Mouse (Mus musculus) intestine, embryonic 16.5 days (tissue): ENCODE results near the gene Mbd5. TPM values are rescaled to one million over a fixed set of nuclear protein-coding genes. Genes with fewer than 3 reads are reported as not detected.

Source experiments
- ATAC-seq: fragments of 200-750 bp; cut with Nextera tagmentation; 2 replicates; pipeline ENCODE4 v1.8.0; 2017; ENCODE audit warnings: moderate TSS enrichment, moderate library complexity
- H3K27ac ChIP-seq: fragments of 300-500 bp; sonication (generic); 2 replicates; pipeline ENCODE4 v1.5.1; 2014; ENCODE audit warnings: mild to moderate bottlenecking, low read length
- H3K27me3 ChIP-seq: fragments of 300-500 bp; sonication (generic); replicated peaks from 2 replicates; pipeline ENCODE4 v1.6.1; 2014; ENCODE audit warnings: low read length, control low read depth, mixed read lengths; ENCODE audit not compliant: control insufficient read depth, insufficient read depth
- H3K36me3 ChIP-seq: fragments of 300-500 bp; sonication (generic); 2 replicates; pipeline ENCODE4 v1.6.1; 2014; ENCODE audit warnings: low read length, control low read depth; ENCODE audit not compliant: control insufficient read depth, insufficient read depth
- H3K4me1 ChIP-seq: fragments of 300-500 bp; sonication (generic); 2 replicates; pipeline ENCODE4 v1.6.1; 2014; ENCODE audit warnings: low read length, control low read depth, mixed read lengths; ENCODE audit not compliant: control insufficient read depth, insufficient read depth
- H3K4me2 ChIP-seq: fragments of 300-500 bp; sonication (generic); 2 replicates; pipeline ENCODE4 v1.6.1; 2014; ENCODE audit warnings: low read depth, low read length, control low read depth
- H3K4me3 ChIP-seq: fragments of 300-500 bp; sonication (generic); 2 replicates; pipeline ENCODE4 v1.5.1; 2014; ENCODE audit warnings: mild to moderate bottlenecking, low read length
- H3K9ac ChIP-seq: fragments of 300-500 bp; sonication (generic); 2 replicates; pipeline ENCODE4 v1.6.1; 2014; ENCODE audit warnings: low read depth, low read length
- H3K9me3 ChIP-seq: fragments of 300-500 bp; sonication (generic); 2 replicates; pipeline ENCODE4 v1.6.1; 2016; ENCODE audit warnings: low read length, control low read depth; ENCODE audit not compliant: control insufficient read depth
- WGBS: fragments of 180-500 bp; shearing (Covaris S2); extraction: QIAGEN DNeasy Blood & Tissue Kit; methylation state at CpG from one replicate; pipeline ENCODE4 v1.1.7; 2014; 5-methylcytosine and 5-hydroxymethylcytosine counted together
- polyA plus RNA-seq: library from polyadenylated mRNA; unstranded; fragments of >200 nt; fragmentation: Nextera tagmentation; extraction: Ambion mirVana; gene quantifications from 2 replicates; pipeline ENCODE4 v1.2.1, GENCODE M21; 2015

Mbd5 gene
- polyA plus RNA-seq, 1 experiment from 2014 or later, result 17.3 TPM

DNA sequence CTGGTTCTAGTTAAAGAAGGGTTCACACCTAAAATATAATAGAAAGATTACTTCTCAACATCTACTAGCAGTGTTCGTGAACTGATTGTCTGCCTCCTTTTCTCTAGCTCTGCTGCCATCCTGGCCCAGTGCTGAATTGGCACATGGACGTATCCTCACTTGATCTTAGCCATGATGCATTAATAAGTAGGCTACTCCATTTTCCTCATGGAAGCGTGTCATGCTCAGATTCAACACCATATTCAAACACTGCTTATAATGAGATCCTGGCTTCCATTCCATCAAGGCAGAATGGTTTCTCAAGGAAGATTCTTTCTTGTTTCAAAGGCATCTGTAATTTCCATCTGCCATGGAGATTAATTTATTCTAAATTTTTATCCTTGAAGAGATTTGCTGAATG is 260.0 kb downstream of the Mbd5 start:
- Histone ChIP-seq H3K4me1 (no peaks in the 10 kb centered on the region), H3K4me2 (no peak overlapping the region), H3K9me3 (no peaks in the 10 kb centered on the region), H3K36me3 (no peaks in the 10 kb centered on the region), H3K27ac (no peak overlapping the region), H3K9ac (no peak overlapping the region), H3K27me3 (no peaks in the 10 kb centered on the region), H3K4me3 (no peak overlapping the region)
- ATAC-seq, result no peak
- 94% methylated on average over 3 of the region's 3 CpGs for WGBS

DNA sequence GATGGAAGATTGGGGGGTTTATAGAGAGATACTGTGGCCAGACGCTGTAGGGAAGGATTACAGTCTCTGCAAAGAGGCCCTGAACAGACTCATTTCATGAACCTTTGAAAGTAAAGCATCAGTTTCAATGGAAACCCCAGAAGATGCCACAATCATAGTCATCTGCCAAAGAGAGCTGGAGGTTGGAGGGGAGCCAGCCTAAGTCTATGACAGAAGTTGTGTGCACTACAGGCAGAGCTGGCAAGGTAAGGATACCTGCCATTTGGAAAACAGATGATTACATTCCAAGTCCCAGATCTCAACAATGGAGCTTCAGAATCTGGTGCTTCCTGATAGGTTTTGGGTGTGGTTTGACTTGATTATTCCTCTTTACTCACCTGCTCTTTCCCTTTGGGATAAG is 261.1 kb downstream of the Mbd5 start:
- ATAC-seq, result no peak
- no peak overlapping the region for H3K4me3 ChIP-seq
- 95% methylated on average over 1 of the region's 1 CpGs for WGBS

DNA sequence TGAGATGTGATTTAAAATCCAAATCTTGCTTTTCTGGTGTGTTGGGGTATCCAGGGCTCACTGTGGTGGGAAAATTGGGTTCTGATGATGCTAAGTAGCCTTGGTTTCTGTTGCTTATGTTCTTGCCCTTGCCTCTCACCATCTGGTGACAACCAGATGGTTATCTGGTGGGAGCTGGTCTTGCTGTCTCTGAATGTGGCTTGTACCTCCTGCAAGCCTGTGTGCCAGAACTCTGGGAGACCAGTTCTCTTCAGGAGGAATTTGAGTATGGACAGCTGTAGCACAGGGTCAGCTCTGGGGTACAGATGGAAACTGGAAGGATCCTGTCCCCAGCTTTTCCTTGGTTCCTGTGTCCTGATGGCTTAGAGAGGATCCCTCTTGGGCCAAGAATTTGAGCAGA is 280.4 kb downstream of the Mbd5 start:
- ATAC-seq, result no peak
- Histone ChIP-seq H3K9me3 (no peaks in the 10 kb centered on the region), H3K4me3 (no peak overlapping the region), H3K27me3 (no peaks in the 10 kb centered on the region), H3K27ac (no peak overlapping the region), H3K4me1 (no peaks in the 10 kb centered on the region), H3K36me3 (no peaks in the 10 kb centered on the region), H3K4me2 (no peak overlapping the region), H3K9ac (no peak overlapping the region)

More for the DNA sequence above, 261.1 kb downstream of the Mbd5 start:
- H3K4me2 ChIP-seq, result no peak overlapping the region
- H3K27me3 ChIP-seq, result no peaks in the 10 kb centered on the region
- H3K9ac ChIP-seq, result no peak overlapping the region
- no peak overlapping the region for H3K27ac ChIP-seq
- no peaks in the 10 kb centered on the region for H3K36me3 ChIP-seq
- H3K4me1 ChIP-seq, result no peaks in the 10 kb centered on the region
- no peaks in the 10 kb centered on the region for H3K9me3 ChIP-seq

DNA sequence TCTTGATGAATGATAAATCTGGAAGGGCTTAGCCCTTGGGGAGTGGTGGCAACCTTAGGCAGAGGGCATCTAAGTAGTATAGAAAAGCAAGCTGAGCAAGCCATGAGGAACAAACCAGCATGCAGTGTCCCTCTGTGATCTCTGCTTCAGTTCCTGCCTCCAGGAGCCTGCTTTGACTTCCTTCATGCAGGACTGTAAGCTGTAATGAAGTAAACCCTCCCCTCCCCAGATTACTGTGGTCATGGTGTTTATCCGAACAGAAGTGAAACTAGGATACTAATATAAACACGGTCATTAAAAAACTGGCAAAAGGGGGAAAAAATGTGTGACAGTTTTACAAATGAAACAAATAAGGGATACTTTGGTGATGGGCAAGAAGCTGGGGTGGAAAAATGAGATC is 284.8 kb downstream of the Mbd5 start:
- H3K4me1 ChIP-seq, result no peaks in the 10 kb centered on the region
- WGBS, result 59% methylated on average over 2 of the region's 2 CpGs
- H3K27me3 ChIP-seq, result no peaks in the 10 kb centered on the region
- H3K9ac ChIP-seq, result no peak overlapping the region
- no peak overlapping the region for H3K4me3 ChIP-seq
- ATAC-seq, result no peak
- H3K36me3 ChIP-seq, result no peaks in the 10 kb centered on the region
- no peak overlapping the region for H3K27ac ChIP-seq
- H3K9me3 ChIP-seq, result no peaks in the 10 kb centered on the region
- no peak overlapping the region for H3K4me2 ChIP-seq

DNA sequence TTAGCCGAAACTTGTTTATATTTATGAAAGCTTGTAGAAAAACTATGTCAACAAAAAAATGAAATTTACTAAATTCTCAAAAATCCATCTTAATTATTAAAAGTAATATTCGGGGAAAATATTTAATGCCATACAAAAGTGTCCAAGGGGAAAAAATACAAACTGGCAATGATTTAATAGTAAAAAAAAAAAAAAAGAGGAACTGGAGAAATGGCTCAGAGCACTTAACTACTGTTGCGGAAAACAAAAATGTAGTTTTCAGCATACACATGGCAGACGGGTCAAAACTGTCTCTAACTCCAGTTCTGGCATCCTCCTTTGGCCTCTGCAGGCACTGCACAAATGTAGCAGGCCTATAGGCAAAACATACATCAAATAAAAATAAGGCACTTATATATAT is 292.4 kb downstream of the Mbd5 start:
- Histone ChIP-seq H3K27me3 (no peaks in the 10 kb centered on the region), H3K9ac (no peak overlapping the region), H3K27ac (no peak overlapping the region), H3K4me3 (no peak overlapping the region), H3K4me2 (no peak overlapping the region), H3K4me1 (no peaks in the 10 kb centered on the region), H3K9me3 (no peaks in the 10 kb centered on the region), H3K36me3 (no peaks in the 10 kb centered on the region)
- no peak for ATAC-seq
- WGBS, result 82% methylated on average over 4 of the region's 4 CpGs

DNA sequence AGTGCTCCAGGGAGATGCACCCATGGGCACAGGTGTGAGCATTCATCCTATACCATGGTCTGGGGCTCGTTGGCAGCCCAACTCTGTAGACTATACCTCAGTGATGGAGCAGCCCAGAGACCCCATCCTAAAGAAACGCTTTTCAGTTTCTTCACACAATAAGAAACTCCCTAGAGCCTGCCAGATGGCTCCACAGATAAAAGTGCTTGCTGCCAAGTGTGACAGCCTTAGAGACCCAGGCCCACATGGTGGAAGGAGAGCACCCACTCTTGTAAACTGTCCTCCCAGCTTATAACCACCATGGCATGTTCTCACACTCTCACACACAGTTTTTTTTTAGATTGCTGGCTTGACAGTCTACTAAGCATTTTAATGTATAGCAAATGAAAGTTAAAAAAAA is 314.8 kb downstream of the Mbd5 start:
- Histone ChIP-seq H3K36me3 (no peaks in the 10 kb centered on the region), H3K9ac (no peak overlapping the region), H3K4me2 (no peak overlapping the region), H3K27me3 (no peaks in the 10 kb centered on the region), H3K4me1 (no peaks in the 10 kb centered on the region), H3K27ac (no peak overlapping the region), H3K4me3 (no peak overlapping the region), H3K9me3 (no peaks in the 10 kb centered on the region)
- ATAC-seq, result no peak
- WGBS, result 75% methylated on average over 2 of the region's 2 CpGs

DNA sequence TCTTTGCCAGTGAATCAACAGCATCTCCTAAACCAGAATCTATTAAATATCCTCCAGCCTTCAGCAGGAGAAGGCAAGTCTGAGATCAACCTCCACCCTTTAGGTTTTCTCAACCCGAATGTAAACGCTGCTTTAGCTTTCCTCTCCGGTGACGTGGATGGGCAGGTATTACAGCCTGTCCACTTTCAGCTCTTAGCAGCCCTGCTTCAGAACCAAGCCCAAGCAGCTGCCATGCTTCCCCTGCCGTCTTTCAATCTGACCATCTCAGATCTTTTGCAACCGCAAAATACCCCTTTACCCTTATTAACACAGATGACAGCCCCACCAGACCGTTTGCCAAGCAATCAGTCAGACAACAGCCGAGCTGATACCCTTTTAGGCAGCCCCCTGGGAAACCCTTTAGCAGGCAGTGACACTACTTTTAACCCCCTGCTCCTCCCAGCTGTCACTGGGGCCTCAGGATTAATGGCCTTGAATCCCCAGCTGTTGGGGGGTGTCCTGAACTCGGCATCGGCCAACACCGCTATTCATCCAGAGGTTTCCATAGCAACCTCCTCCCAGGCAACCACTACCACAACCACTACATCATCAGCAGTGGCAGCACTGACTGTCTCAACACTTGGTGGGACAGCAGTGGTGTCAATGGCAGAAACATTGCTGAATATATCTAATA is 323.1 kb downstream of the Mbd5 start:
- Histone ChIP-seq H3K9me3 (no peaks in the 10 kb centered on the region), H3K9ac (no peak overlapping the region), H3K36me3 (no peaks in the 10 kb centered on the region), H3K27ac (no peak overlapping the region), H3K4me1 (no peaks in the 10 kb centered on the region), H3K27me3 (no peaks in the 10 kb centered on the region), H3K4me3 (no peak overlapping the region), H3K4me2 (no peak overlapping the region)
- WGBS, result 37% methylated on average over 11 of the region's 11 CpGs
- ATAC-seq, result no peak

DNA sequence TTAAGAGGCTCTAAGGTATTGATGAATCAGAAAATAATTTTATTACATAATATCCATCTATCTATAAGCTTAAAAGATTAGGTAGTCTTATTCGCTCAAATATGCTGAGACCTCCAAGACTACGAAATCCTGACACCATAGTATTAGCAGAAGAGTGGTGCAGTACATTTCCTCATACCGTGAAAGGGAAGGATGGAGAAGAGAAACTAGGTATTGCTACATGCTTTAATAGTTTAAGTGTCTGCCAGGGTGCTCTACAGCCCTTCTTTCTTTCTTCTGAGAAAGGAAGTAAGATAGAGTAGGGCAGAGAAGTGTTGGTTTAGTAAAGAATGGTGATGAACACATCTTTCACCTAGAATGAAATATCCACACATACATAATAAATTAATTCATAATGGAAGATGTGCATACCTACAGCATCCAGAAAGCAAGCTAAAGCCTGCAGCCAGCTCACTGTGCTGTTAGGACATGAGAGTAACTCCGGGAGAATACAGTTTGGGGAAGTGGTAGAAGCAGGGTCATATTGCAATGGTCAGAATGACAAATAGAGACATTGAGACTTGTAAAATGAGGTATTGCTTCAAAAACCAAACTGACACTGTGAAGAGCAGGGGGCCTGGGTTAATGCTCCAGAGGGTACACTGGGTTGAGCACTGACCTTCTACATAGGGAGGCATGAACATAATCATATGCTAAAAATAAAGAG is 326.9 kb downstream of the Mbd5 start:
- no peak overlapping the region for H3K4me3 ChIP-seq
- H3K27ac ChIP-seq, result no peak overlapping the region
- H3K9me3 ChIP-seq, result no peaks in the 10 kb centered on the region
- H3K27me3 ChIP-seq, result no peaks in the 10 kb centered on the region
- H3K4me2 ChIP-seq, result no peak overlapping the region
- no peaks in the 10 kb centered on the region for H3K36me3 ChIP-seq
- no peak overlapping the region for H3K9ac ChIP-seq
- WGBS, result 90% methylated on average over 4 of the region's 4 CpGs
- ATAC-seq, result no peak
- H3K4me1 ChIP-seq, result no peaks in the 10 kb centered on the region

DNA sequence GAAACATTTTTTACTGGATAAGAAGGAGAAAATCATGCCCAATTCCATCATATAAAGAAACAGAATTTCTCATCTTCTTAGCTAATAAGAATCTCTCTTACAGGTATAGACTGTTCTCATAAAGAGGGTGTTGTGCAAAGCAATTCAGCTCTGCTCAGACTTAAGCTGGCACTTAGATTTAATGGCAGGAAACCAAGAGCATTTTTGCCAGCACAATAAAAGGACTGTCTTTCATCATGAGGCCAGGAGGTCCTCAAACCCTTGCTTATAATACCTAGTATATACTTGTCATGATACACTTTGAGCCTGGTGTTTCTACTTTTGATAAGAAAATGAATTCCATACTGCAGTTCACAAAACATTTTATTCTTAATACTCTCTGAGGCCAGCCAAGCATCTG is 331.2 kb downstream of the Mbd5 start:
- Histone ChIP-seq H3K9me3 (no peaks in the 10 kb centered on the region), H3K4me2 (no peak overlapping the region), H3K4me3 (no peak overlapping the region), H3K4me1 (no peaks in the 10 kb centered on the region), H3K27ac (no peak overlapping the region), H3K9ac (no peak overlapping the region), H3K27me3 (no peaks in the 10 kb centered on the region), H3K36me3 (no peaks in the 10 kb centered on the region)
- ATAC-seq, result no peak

DNA sequence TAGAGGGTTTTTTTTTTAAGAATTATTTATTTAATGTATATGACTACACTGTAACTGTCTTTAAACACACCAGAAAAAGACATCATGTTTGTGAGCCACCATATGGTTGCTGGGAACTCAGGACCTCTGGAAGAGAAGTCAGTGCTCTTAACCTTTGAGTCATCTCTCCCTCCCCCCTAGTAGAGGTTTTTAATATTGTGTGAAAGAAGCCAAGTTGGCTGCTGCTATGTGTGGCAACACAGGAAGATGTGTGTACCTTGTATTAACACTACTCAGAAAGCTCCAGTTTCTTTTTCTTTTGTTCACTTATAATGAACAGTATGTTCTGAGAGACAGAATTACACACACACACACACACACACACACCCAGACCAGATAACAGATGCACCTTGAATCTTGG is 334.3 kb downstream of the Mbd5 start:
- Histone ChIP-seq H3K27me3 (no peaks in the 10 kb centered on the region), H3K4me2 (no peak overlapping the region), H3K4me3 (no peak overlapping the region), H3K4me1 (no peaks in the 10 kb centered on the region), H3K36me3 (no peaks in the 10 kb centered on the region), H3K27ac (no peak overlapping the region), H3K9me3 (no peaks in the 10 kb centered on the region), H3K9ac (no peak overlapping the region)
- no peak for ATAC-seq
